In genomic region chr10:14450073-14450472, GRCm38 (mm10) we compare ENCODE assay signal across 10 mouse cellular contexts.
DNase-seq lines count a peak whose midpoint lies in the region; ATAC-seq and TF ChIP-seq lines count a peak whose summit lies in the region.
"Had no signal": no experiment of that assay in that cellular context is flagged by ENCODE, and none has a peak within 500 bp of the region (broad histone marks: within the 10 kb centered on the region; RNA-seq: fewer than 3 reads in every experiment).

No protein-coding gene starts in this region.

- no peaks in the 10 kb centered on the region for H3K27me3 ChIP-seq in kidney, adult 2 months (replicated peaks; ENCODE audit: control insufficient read depth, insufficient read depth, low read length)
- H3K27me3 ChIP-seq in C2C12 (ENCODE audit: control insufficient read depth, insufficient read depth, insufficient read length) (no peaks in the 10 kb centered on the region), Patski (no peaks in the 10 kb centered on the region)
- H3K27me3 ChIP-seq in midbrain, embryonic 13.5 days: no peaks in the 10 kb centered on the region

- no peak for TF ChIP-seq POLR2A in kidney, adult 2 months (IDR thresholded peaks at IDR 0.05; ENCODE audit: low read depth, low read length)

- no peaks in the 10 kb centered on the region for H3K79me2 ChIP-seq in C2C12 (ENCODE audit: control insufficient read depth, insufficient read depth)

- H3K9ac ChIP-seq in midbrain, embryonic 13.5 days (replicated peaks): no peak overlapping the region

- H3K9me3 ChIP-seq in midbrain, embryonic 13.5 days: no peaks in the 10 kb centered on the region

- in situ Hi-C loops in Patski (cut with MboI; ENCODE audit: low pct_unique_long_range_greater_than_20kb): no loop called here

- no peak for DNase-seq in kidney, adult 2 months
- DNase-seq in kidney, postnatal 14 days: no peak
- DNase-seq in Patski (ENCODE audit: low read depth, low spot score): no peak
- DNase-seq in cerebellum, adult 9-11 months: no peak
- no peak for DNase-seq in spleen, postnatal 14 days (ENCODE audit: low spot score in 2 of 2)
- DNase-seq: cerebellum, adult 2 months; gastrocnemius, postnatal 10 days had no signal

- no peak for ATAC-seq in Patski
- peak; percentile 61 for ATAC-seq in megakaryocyte progenitor cell, adult 5-6 weeks (replicated peaks; ENCODE audit: poor library complexity)
- no peak for ATAC-seq in midbrain, embryonic 13.5 days

- H3K4me2 ChIP-seq in midbrain, embryonic 13.5 days (replicated peaks): no peak overlapping the region

- no peak overlapping the region for H3K4me3 ChIP-seq in kidney, adult 2 months (ENCODE audit: insufficient read depth, low read depth, low read length)
- no peak overlapping the region for H3K4me3 ChIP-seq in C2C12 (ENCODE audit: insufficient read depth, poor library complexity, severe bottlenecking)
- H3K4me3 ChIP-seq in midbrain, embryonic 13.5 days (replicated peaks): no peak overlapping the region

- H3ac ChIP-seq in C2C12 (ENCODE audit: control insufficient read depth, insufficient read length, low read depth): no peak overlapping the region

- whole genome bisulfite sequencing in kidney, adult 2 months: 80% methylated on average over 7 of the region's 7 CpGs
- WGBS in midbrain, embryonic 13.5 days: 73% methylated on average over 7 of the region's 7 CpGs

- no peaks in the 10 kb centered on the region for H3K36me3 ChIP-seq in kidney, adult 2 months (ENCODE audit: control insufficient read depth, insufficient read depth, low read length)
- H3K36me3 ChIP-seq in C2C12 (ENCODE audit: control insufficient read depth, insufficient read depth): no peaks in the 10 kb centered on the region
- no peaks in the 10 kb centered on the region for H3K36me3 ChIP-seq in midbrain, embryonic 13.5 days

- H3K79me3 ChIP-seq in C2C12 (ENCODE audit: low read depth): no peaks in the 10 kb centered on the region

- CTCF ChIA-PET in Patski (lab: Charles Lee): interaction anchor here (1.1 to 1.4 kb wide), 2 partner anchors 11 to 18 kb away, joined by 3 to 4 read pairs; no protein-coding TSS in a partner anchor

- no peaks in the 10 kb centered on the region for H3K4me1 ChIP-seq in kidney, adult 2 months (ENCODE audit: control insufficient read depth, insufficient read depth, low read length)
- no peaks in the 10 kb centered on the region for H3K4me1 ChIP-seq in midbrain, embryonic 13.5 days (replicated peaks)

- POLR2A ChIA-PET in Patski (lab: Charles Lee): interaction anchor here (0.6 kb wide), 1 partner anchor 140 kb away, joined by 3 read pairs; no protein-coding TSS in a partner anchor

- peak; percentile 50 for TF ChIP-seq CTCF in kidney, adult 2 months (conservative IDR thresholded peaks at IDR 0.05; ENCODE audit: insufficient read depth, insufficient read length, low read depth, low read length)
- peak; percentile 16 for TF ChIP-seq CTCF in C2C12 (IDR thresholded peaks at IDR 0.05; ENCODE audit: control insufficient read depth, insufficient read depth, insufficient read length)
- TF ChIP-seq CTCF in Patski (IDR thresholded peaks at IDR 0.05): peak; percentile 50

- H3K27ac ChIP-seq in kidney, adult 2 months (ENCODE audit: insufficient read depth, low read depth, low read length): no peak overlapping the region
- H3K27ac ChIP-seq in midbrain, embryonic 13.5 days: no peak overlapping the region

TF ChIP-seq in C2C12, 6 proteins besides CTCF, POLR2A, EP300 and RAD21:
- no peak for TF ChIP-seq CEBPB (IDR thresholded peaks at IDR 0.05; ENCODE audit: low read depth)
- TF ChIP-seq USF1 (IDR thresholded peaks at IDR 0.05; ENCODE audit: low read depth): no peak
- no peak for TF ChIP-seq FOSL1 (IDR thresholded peaks at IDR 0.05; ENCODE audit: insufficient read depth, low read length, poor library complexity, severe bottlenecking)
- TF ChIP-seq MYOG (IDR thresholded peaks at IDR 0.05; ENCODE audit: control insufficient read depth, extremely low read depth, insufficient read length): no peak
- no peak for TF ChIP-seq MYOD1 (IDR thresholded peaks at IDR 0.05; ENCODE audit: control insufficient read depth, insufficient read length, low read depth)
- TF ChIP-seq MAX (IDR thresholded peaks at IDR 0.05): no peak
